Mouse (Mus musculus): ENCODE results near the gene Sdhaf1. TPM values are rescaled to one million over a fixed set of nuclear protein-coding genes. Genes with fewer than 3 reads are reported as not detected.

Sdhaf1 gene
- 17.2 and 18.1 TPM in 2 replicates for polyA plus RNA-seq (2015; fragmentation: Nextera tagmentation; extraction: Ambion mirVana)

DNA sequence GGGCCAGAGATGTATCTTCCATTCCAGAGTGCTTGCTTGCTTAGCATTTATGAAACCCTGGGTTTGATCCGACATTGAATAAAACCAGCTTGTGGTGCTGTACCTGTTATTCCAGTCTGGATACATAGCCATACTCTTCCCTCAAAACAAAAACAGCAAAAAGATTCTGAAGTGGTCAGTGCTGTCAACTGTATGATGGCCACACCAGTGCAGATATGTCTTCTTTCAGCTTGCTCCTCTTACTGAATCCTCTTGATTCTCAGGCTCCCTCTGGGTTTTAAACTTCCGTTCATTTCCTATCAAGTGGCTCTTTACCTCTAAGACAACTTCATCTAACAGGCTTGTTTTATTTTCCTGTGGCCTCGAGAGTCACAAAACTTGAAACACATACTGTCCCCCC is at the start of gene Sdhaf1:
Sdhaf1 (minus strand) TSS at position 101 of the 400 bp plus-strand sequence.
- Histone ChIP-seq H3K9ac (replicated peaks; ENCODE audit: low read length) (peak within 1 kb of the TSS; percentile 73), H3K27ac (ENCODE audit: low read length) (peak within 1 kb of the TSS; percentile 91), H3K9me3 (ENCODE audit: low read length) (no peaks in the 10 kb centered on the region), H3K36me3 (ENCODE audit: insufficient read depth, low read length) (no peaks in the 10 kb centered on the region), H3K4me3 (ENCODE audit: low read length) (peak within 1 kb of the TSS; percentile 79), H3K4me1 (ENCODE audit: insufficient read depth, low read length) (peaks cover 27% of the 10 kb centered on the region), H3K27me3 (ENCODE audit: insufficient read depth, low read length) (no peaks in the 10 kb centered on the region), H3K4me2 (replicated peaks; ENCODE audit: low read depth, low read length) (peak within 1 kb of the TSS; percentile 85)
- ATAC-seq (ENCODE audit: low FRiP score, low TSS enrichment) = no peak
- WGBS = 78% methylated on average over 3 of the region's 3 CpGs

DNA sequence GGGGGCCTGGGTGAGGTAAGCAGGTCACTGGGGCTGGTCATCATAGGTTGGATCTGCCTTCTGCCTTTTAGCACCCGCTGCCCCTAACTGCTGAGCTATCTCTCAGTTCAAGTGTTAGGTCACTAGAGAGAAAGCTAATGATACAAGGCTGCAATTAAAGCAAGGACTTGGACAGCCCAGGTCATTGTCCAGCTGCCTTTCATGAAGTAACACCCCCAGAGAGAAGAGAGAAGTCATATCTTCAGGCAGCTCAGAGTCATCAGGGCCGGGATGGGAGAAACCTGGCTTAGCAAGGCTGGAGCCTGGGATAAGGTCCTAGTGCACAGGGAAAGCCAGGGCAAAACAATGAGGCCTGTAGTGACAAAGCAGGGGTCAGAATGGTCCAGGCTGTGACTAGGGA is 43.8 kb upstream of the Sdhaf1 start:
- Histone ChIP-seq H3K4me2 (replicated peaks; ENCODE audit: low read depth, low read length) (no peak overlapping the region), H3K27ac (ENCODE audit: low read length) (no peak overlapping the region), H3K4me1 (ENCODE audit: insufficient read depth, low read length) (peaks cover 6% of the 10 kb centered on the region; the same call in 1 of the 2 replicates), H3K27me3 (ENCODE audit: insufficient read depth, low read length) (peaks cover 8% of the 10 kb centered on the region; the same call in 1 of the 2 replicates), H3K9me3 (ENCODE audit: low read length) (0 out of 2 replicates have a peak, but pooled peaks cover 5% of the 10 kb centered on the region), H3K9ac (replicated peaks; ENCODE audit: low read length) (no peak overlapping the region), H3K4me3 (ENCODE audit: low read length) (no peak overlapping the region), H3K36me3 (ENCODE audit: insufficient read depth, low read length) (no peaks in the 10 kb centered on the region)
- no peak for ATAC-seq (ENCODE audit: low FRiP score, low TSS enrichment)
- 68% methylated on average over 2 of the region's 2 CpGs for WGBS

DNA sequence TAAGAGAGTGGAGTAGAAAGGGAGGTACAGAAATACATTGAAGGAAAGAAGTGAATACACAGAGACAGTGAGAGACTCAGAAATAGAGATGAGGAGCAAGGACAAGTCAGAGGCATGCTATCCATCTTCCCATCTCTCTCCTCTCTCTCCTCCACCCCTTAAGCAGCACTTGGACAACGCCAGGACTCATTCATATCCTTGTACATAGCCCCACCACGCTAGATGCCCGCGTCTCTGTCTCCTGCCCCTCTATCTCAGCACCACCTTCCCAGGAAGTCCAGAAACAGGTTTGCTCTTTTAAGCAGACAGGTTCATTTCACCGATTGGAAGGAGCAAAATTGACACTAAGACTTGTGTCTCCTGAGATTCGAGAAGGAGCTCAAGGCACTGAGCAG is 39.6 kb upstream of the Sdhaf1 start:
- Histone ChIP-seq H3K27me3 (ENCODE audit: insufficient read depth, low read length) (peaks cover 8% of the 10 kb centered on the region; the same call in 1 of the 2 replicates), H3K4me3 (ENCODE audit: low read length) (peak overlapping the region; percentile 59), H3K4me2 (replicated peaks; ENCODE audit: low read depth, low read length) (peak overlapping the region; percentile 69), H3K4me1 (ENCODE audit: insufficient read depth, low read length) (peaks cover 33% of the 10 kb centered on the region), H3K36me3 (ENCODE audit: insufficient read depth, low read length) (peaks cover 7% of the 10 kb centered on the region; the same call in 1 of the 2 replicates), H3K9me3 (ENCODE audit: low read length) (0 out of 2 replicates have a peak, but pooled peaks cover 5% of the 10 kb centered on the region), H3K27ac (ENCODE audit: low read length) (no peak overlapping the region), H3K9ac (replicated peaks; ENCODE audit: low read length) (peak overlapping the region; percentile 85)
- ATAC-seq (ENCODE audit: low FRiP score, low TSS enrichment) = no peak
- WGBS = 61% methylated on average over 6 of the region's 6 CpGs

DNA sequence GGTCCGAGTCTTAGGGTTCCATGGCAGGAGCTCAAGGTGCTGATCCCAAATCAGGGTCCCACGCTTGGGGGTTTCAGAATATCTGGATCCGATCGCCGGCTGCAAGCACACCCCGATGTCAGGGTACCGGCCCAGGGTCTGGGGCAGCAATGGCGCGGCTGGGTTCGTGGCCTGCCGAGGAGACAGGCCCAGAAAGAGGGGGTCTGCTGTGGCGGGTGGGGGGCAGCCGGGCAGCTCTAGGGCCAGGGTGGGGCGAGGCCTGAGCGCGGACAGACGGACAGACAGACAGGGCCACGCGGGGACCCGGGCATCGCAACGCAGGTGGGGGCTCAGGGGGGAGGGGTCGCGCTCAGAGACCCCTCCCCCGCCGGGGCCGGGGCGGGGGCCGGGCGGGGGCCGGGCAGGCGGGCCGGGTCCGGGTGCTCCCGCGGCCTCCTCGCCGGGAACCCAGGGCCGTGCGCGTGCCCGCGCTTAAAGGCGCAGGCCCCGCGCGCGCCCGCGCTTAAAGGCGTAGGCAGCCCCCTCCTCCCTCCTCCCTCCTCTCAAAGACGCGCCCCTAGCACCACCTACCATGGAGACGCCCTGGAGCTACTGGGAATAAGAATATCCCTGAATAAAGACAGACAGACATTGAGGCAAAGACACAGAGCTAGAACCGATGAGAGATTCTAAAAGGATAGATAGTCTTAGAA is 39.1 kb upstream of the Sdhaf1 start, which contains the start of gene Lrfn3:
Lrfn3 (minus strand) TSS at position 121 of the 692 bp plus-strand sequence.
- H3K9ac ChIP-seq (replicated peaks; ENCODE audit: low read length) = peak within 1 kb of the TSS; percentile 85
- H3K27me3 ChIP-seq (ENCODE audit: insufficient read depth, low read length) = peaks cover 8% of the 10 kb centered on the region; the same call in 1 of the 2 replicates
- peak; percentile 62; the same call in 1 of the 2 replicates for ATAC-seq (ENCODE audit: low FRiP score, low TSS enrichment)
- peaks cover 7% of the 10 kb centered on the region; the same call in 1 of the 2 replicates for H3K36me3 ChIP-seq (ENCODE audit: insufficient read depth, low read length)
- H3K4me3 ChIP-seq (ENCODE audit: low read length) = peak within 1 kb of the TSS; percentile 59
- H3K4me2 ChIP-seq (replicated peaks; ENCODE audit: low read depth, low read length) = peak within 1 kb of the TSS; percentile 69
- WGBS = under 1% methylated on average over 39 of the region's 55 CpGs
- peak within 1 kb of the TSS; percentile 16; the same call in 1 of the 2 replicates for H3K27ac ChIP-seq (ENCODE audit: low read length)
- peaks cover 38% of the 10 kb centered on the region for H3K4me1 ChIP-seq (ENCODE audit: insufficient read depth, low read length)
- H3K9me3 ChIP-seq (ENCODE audit: low read length) = 0 out of 2 replicates have a peak, but pooled peaks cover 5% of the 10 kb centered on the region

DNA sequence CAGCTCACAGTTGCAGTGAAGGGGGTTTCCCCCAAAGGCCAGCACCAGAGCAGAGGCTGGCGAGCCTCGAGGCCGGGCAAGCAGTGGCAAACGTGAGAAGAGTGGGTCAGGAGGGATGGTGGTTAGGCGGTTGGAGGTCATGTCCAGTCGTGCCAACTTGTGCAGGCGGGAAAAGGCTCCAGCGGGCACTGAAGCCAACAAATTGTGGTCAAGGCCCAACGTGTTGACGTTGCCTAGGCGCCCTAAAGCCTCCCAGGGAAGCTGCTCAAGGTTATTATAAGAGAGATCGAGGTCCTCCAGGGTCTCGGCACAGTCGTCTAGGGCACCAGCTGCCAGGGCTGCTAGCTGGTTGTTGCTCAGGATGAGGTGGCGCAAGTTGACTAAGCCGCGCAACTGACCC is 36.3 kb upstream of the Sdhaf1 start:
- Histone ChIP-seq H3K9ac (replicated peaks; ENCODE audit: low read length) (no peak overlapping the region; the same call in 1 of the 2 replicates), H3K9me3 (ENCODE audit: low read length) (no peaks in the 10 kb centered on the region), H3K27ac (ENCODE audit: low read length) (peak overlapping the region; percentile 95), H3K27me3 (ENCODE audit: insufficient read depth, low read length) (peaks cover 8% of the 10 kb centered on the region; the same call in 1 of the 2 replicates), H3K4me3 (ENCODE audit: low read length) (no peak overlapping the region), H3K4me2 (replicated peaks; ENCODE audit: low read depth, low read length) (peak overlapping the region; percentile 33), H3K4me1 (ENCODE audit: insufficient read depth, low read length) (peaks cover 41% of the 10 kb centered on the region), H3K36me3 (ENCODE audit: insufficient read depth, low read length) (peaks cover 21% of the 10 kb centered on the region)
- no peak for ATAC-seq (ENCODE audit: low FRiP score, low TSS enrichment)
- WGBS = 91% methylated on average over 17 of the region's 17 CpGs

DNA sequence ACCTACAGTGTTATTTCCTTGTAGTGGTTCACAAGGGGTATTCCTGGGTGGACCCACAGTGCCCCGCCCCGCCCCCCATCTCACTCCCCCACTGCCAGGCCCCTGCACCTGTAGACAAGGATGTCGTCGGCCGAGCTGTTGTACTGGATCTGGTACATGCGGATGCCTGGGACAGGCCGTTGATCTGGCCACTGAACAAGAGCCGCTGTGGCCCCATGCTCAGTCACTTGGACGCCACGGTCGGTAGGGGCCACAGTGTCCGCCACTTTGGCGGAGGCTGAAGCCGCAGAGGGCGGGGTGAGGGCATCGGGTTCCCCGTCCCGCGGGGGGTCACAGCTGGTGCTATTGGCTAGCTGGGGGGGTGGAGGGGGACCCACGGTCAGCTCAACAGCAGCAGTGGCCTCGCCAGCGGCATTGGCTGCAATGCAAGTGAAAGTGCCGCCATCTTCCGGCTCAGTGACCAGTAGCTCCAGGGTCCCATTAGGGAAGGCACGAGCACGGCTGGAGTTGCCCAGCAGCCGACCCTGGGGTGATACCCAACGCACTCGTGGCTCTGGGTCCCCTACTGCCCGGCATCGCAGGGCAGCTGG is 35.7 kb upstream of the Sdhaf1 start:
- Histone ChIP-seq H3K9me3 (ENCODE audit: low read length) (no peaks in the 10 kb centered on the region), H3K4me1 (ENCODE audit: insufficient read depth, low read length) (peaks cover 41% of the 10 kb centered on the region), H3K27me3 (ENCODE audit: insufficient read depth, low read length) (peaks cover 4% of the 10 kb centered on the region; the same call in 1 of the 2 replicates), H3K36me3 (ENCODE audit: insufficient read depth, low read length) (peaks cover 21% of the 10 kb centered on the region), H3K4me2 (replicated peaks; ENCODE audit: low read depth, low read length) (peak overlapping the region; percentile 33), H3K27ac (ENCODE audit: low read length) (peak overlapping the region; percentile 95), H3K9ac (replicated peaks; ENCODE audit: low read length) (no peak overlapping the region; the same call in 1 of the 2 replicates), H3K4me3 (ENCODE audit: low read length) (peak overlapping the region; percentile 23)
- ATAC-seq (ENCODE audit: low FRiP score, low TSS enrichment) = 0 out of 2 replicates have a peak, but pooled peaks have one; percentile 5
- 79% methylated on average over 31 of the region's 31 CpGs for WGBS

DNA sequence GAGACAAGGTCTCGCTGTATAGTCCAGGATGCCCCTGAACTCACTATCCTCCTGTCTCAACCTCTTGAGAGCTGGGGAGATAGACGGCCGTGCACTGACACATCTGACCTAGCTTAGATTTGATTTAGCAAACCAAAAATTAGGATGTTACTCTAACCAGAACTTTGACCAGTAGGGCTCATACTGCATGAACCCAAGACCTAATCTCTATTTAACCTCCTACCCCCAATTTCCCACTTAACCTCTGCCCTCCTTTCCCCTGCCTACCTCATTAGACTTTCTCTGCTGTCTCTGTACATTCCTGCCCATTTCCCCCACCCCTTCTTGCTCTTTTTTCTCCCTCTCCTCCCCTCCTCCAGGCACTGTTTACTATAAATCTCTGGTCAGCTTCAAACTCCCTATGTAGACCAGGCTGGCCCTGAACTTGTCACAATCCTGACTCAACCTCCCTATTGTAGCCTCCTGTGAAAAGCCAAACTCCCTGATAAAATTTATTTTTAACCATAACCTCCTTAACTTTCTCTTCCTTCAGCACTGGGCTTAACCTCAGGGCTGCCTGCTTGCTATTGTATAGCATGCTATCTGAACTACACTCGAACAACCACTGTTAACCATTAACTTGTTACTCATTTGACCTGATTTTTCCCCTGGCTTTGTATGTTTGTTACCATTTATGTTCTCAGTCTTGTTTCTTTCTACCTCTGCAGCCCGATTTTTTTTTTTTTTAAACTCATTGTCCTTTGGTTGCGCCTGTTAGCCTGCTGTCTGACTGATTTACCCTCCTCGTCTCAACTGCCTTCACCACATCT is 34.9 kb upstream of the Sdhaf1 start:
- 0 out of 2 replicates have a peak, but pooled peaks have one; percentile 42 for ATAC-seq (ENCODE audit: low FRiP score, low TSS enrichment)
- Histone ChIP-seq H3K4me3 (ENCODE audit: low read length) (peak overlapping the region; percentile 23; the same call in 1 of the 2 replicates), H3K27me3 (ENCODE audit: insufficient read depth, low read length) (no peaks in the 10 kb centered on the region), H3K27ac (ENCODE audit: low read length) (peak overlapping the region; percentile 95), H3K36me3 (ENCODE audit: insufficient read depth, low read length) (peaks cover 21% of the 10 kb centered on the region), H3K4me2 (replicated peaks; ENCODE audit: low read depth, low read length) (peak overlapping the region; percentile 33), H3K9me3 (ENCODE audit: low read length) (no peaks in the 10 kb centered on the region), H3K9ac (replicated peaks; ENCODE audit: low read length) (peak overlapping the region; percentile 23; the same call in 1 of the 2 replicates), H3K4me1 (ENCODE audit: insufficient read depth, low read length) (peaks cover 40% of the 10 kb centered on the region)
- 55% methylated on average over 7 of the region's 7 CpGs for WGBS

DNA sequence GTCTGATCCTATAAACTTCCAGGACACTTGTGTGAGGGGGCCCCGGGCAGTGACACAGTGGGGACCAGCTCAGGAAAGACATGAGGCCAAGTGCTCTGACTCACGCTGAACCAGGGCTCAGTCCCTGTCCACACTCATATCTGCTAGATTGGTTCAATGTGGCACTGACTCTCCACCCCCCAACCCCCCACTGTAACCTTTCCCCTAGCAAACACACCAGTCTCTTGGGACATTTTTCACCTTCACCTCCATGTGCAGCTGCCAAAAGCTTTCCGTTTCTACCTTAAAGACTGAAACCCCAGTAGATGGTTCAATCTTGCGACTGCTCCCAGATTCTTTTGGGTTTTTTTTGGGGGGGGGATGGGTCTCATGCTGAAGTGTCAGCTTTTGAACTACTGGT is 30.4 kb upstream of the Sdhaf1 start:
- H3K27me3 ChIP-seq (ENCODE audit: insufficient read depth, low read length) = no peaks in the 10 kb centered on the region; the same call in 1 of the 2 replicates
- 61% methylated on average over 4 of the region's 4 CpGs for WGBS
- no peak overlapping the region for H3K4me2 ChIP-seq (replicated peaks; ENCODE audit: low read depth, low read length)
- H3K4me1 ChIP-seq (ENCODE audit: insufficient read depth, low read length) = peaks cover 12% of the 10 kb centered on the region
- no peak overlapping the region for H3K27ac ChIP-seq (ENCODE audit: low read length)
- H3K9ac ChIP-seq (replicated peaks; ENCODE audit: low read length) = no peak overlapping the region
- H3K4me3 ChIP-seq (ENCODE audit: low read length) = no peak overlapping the region
- no peaks in the 10 kb centered on the region for H3K9me3 ChIP-seq (ENCODE audit: low read length)
- H3K36me3 ChIP-seq (ENCODE audit: insufficient read depth, low read length) = peaks cover 14% of the 10 kb centered on the region
- no peak for ATAC-seq (ENCODE audit: low FRiP score, low TSS enrichment)

DNA sequence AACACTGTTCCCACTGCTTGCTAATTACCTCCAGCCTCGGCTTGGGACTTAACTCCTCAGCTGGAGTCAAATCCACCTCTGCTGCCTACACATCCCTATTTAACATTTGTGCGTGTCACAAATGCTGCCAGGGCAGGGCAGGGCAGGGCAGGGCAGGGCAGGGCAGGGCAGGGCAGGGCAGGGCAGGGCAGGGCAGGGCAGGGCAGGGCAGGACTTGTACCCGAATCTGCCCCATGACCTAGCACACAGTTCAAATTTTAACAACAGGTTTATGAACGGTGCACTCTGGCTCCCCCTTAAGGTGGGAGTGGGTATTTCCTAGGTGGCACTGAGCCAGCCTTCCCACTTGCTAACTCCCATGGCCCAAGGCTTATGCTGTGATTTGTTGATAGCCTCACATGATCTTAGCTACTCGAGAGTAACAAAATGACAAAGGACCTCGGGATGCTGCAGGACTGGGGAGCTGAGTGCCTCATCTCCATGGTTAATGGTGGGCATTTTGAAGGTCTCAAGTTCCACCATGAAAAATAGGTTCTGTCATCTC is 29.7 kb upstream of the Sdhaf1 start:
- Histone ChIP-seq H3K27me3 (ENCODE audit: insufficient read depth, low read length) (peaks cover 1% of the 10 kb centered on the region; the same call in 1 of the 2 replicates), H3K27ac (ENCODE audit: low read length) (no peak overlapping the region), H3K4me3 (ENCODE audit: low read length) (no peak overlapping the region), H3K9ac (replicated peaks; ENCODE audit: low read length) (no peak overlapping the region), H3K9me3 (ENCODE audit: low read length) (no peaks in the 10 kb centered on the region), H3K36me3 (ENCODE audit: insufficient read depth, low read length) (peaks cover 14% of the 10 kb centered on the region), H3K4me2 (replicated peaks; ENCODE audit: low read depth, low read length) (no peak overlapping the region), H3K4me1 (ENCODE audit: insufficient read depth, low read length) (peaks cover 8% of the 10 kb centered on the region)
- 0 out of 2 replicates have a peak, but pooled peaks have one; percentile 52 for ATAC-seq (ENCODE audit: low FRiP score, low TSS enrichment)
- 5% methylated on average over 6 of the region's 6 CpGs for WGBS
